Mouse (Mus musculus): ENCODE measurements around the gene Pop5. TPM values are rescaled to one million over a fixed set of nuclear protein-coding genes. Genes with fewer than 3 reads are reported as not detected.

The Pop5 gene
- polyA plus RNA-seq, 1 experiment from 2014 or later = 107 TPM

- Histone ChIP-seq H3K9me3 (ENCODE audit: control insufficient read depth, low read length) (no peaks in the 10 kb centered on the region), H3K36me3 (ENCODE audit: control insufficient read depth, insufficient read depth, low read length) (no peaks in the 10 kb centered on the region), H3K9ac (ENCODE audit: low read depth, low read length) (no peak overlapping the region), H3K27ac (ENCODE audit: low read depth, low read length) (no peak overlapping the region), H3K27me3 (replicated peaks; ENCODE audit: control insufficient read depth, insufficient read depth, low read length) (no peaks in the 10 kb centered on the region), H3K4me3 (ENCODE audit: low read length) (no peak overlapping the region), H3K4me1 (ENCODE audit: control insufficient read depth, insufficient read depth, low read depth, low read length) (peaks cover 6% of the 10 kb centered on the region), H3K4me2 (ENCODE audit: low read length) (peak overlapping the region; percentile 29; the same call in 1 of the 2 replicates)
- WGBS = 32% methylated on average over 16 of the region's 16 CpGs
- ATAC-seq = no peak
These were observed 4.0 kb upstream of the Pop5 start for GRCm38 (mm10) chr5:115231552-115232120.

GRCm38 (mm10) chr5:115232516-115232915, 3.1 kb upstream of the Pop5 start:
- no peak overlapping the region for H3K4me3 ChIP-seq (ENCODE audit: low read length)
- no peak overlapping the region for H3K27ac ChIP-seq (ENCODE audit: low read depth, low read length)
- no peak overlapping the region for H3K4me2 ChIP-seq (ENCODE audit: low read length)
- ATAC-seq = no peak
- peaks cover 8% of the 10 kb centered on the region for H3K4me1 ChIP-seq (ENCODE audit: control insufficient read depth, insufficient read depth, low read depth, low read length)
- no peaks in the 10 kb centered on the region for H3K9me3 ChIP-seq (ENCODE audit: control insufficient read depth, low read length)
- H3K36me3 ChIP-seq (ENCODE audit: control insufficient read depth, insufficient read depth, low read length) = no peaks in the 10 kb centered on the region
- WGBS = 78% methylated on average over 6 of the region's 6 CpGs
- H3K9ac ChIP-seq (ENCODE audit: low read depth, low read length) = no peak overlapping the region
- H3K27me3 ChIP-seq (replicated peaks; ENCODE audit: control insufficient read depth, insufficient read depth, low read length) = no peaks in the 10 kb centered on the region

- Histone ChIP-seq H3K4me2 (ENCODE audit: low read length) (no peak overlapping the region), H3K27ac (ENCODE audit: low read depth, low read length) (no peak overlapping the region), H3K9me3 (ENCODE audit: control insufficient read depth, low read length) (no peaks in the 10 kb centered on the region), H3K27me3 (replicated peaks; ENCODE audit: control insufficient read depth, insufficient read depth, low read length) (no peaks in the 10 kb centered on the region), H3K36me3 (ENCODE audit: control insufficient read depth, insufficient read depth, low read length) (no peaks in the 10 kb centered on the region), H3K9ac (ENCODE audit: low read depth, low read length) (no peak overlapping the region), H3K4me1 (ENCODE audit: control insufficient read depth, insufficient read depth, low read depth, low read length) (peaks cover 9% of the 10 kb centered on the region), H3K4me3 (ENCODE audit: low read length) (no peak overlapping the region)
- WGBS = 94% methylated on average over 14 of the region's 14 CpGs
- no peak for ATAC-seq
These were observed 2.4 kb upstream of the Pop5 start for GRCm38 (mm10) chr5:115233031-115233780.

GRCm38 (mm10) chr5:115234519-115234918, 1.1 kb upstream of the Pop5 start:
- 51% methylated on average over 6 of the region's 6 CpGs for WGBS
- no peak for ATAC-seq
- no peaks in the 10 kb centered on the region for H3K27me3 ChIP-seq (replicated peaks; ENCODE audit: control insufficient read depth, insufficient read depth, low read length)

GRCm38 (mm10) chr5:115235323-115235771, 289 bp upstream of the Pop5 start:
- peak; percentile 47 for ATAC-seq
- peak overlapping the region; percentile 81 for H3K4me2 ChIP-seq (ENCODE audit: low read length)
- no peaks in the 10 kb centered on the region for H3K9me3 ChIP-seq (ENCODE audit: control insufficient read depth, low read length)
- no peaks in the 10 kb centered on the region for H3K27me3 ChIP-seq (replicated peaks; ENCODE audit: control insufficient read depth, insufficient read depth, low read length)
- H3K27ac ChIP-seq (ENCODE audit: low read depth, low read length) = peak overlapping the region; percentile 73
- 1% methylated on average over 34 of the region's 45 CpGs for WGBS
- peak overlapping the region; percentile 56 for H3K4me3 ChIP-seq (ENCODE audit: low read length)
- H3K4me1 ChIP-seq (ENCODE audit: control insufficient read depth, insufficient read depth, low read depth, low read length) = peaks cover 19% of the 10 kb centered on the region
- peak overlapping the region; percentile 80 for H3K9ac ChIP-seq (ENCODE audit: low read depth, low read length)
- H3K36me3 ChIP-seq (ENCODE audit: control insufficient read depth, insufficient read depth, low read length) = peaks cover 4% of the 10 kb centered on the region

More at GRCm38 (mm10) chr5:115234519-115234918, 1.1 kb upstream of the Pop5 start:
- H3K4me3 ChIP-seq (ENCODE audit: low read length) = no peak overlapping the region
- no peak overlapping the region for H3K9ac ChIP-seq (ENCODE audit: low read depth, low read length)
- H3K36me3 ChIP-seq (ENCODE audit: control insufficient read depth, insufficient read depth, low read length) = no peaks in the 10 kb centered on the region
- no peak overlapping the region for H3K4me2 ChIP-seq (ENCODE audit: low read length)
- peaks cover 19% of the 10 kb centered on the region for H3K4me1 ChIP-seq (ENCODE audit: control insufficient read depth, insufficient read depth, low read depth, low read length)
- H3K9me3 ChIP-seq (ENCODE audit: control insufficient read depth, low read length) = no peaks in the 10 kb centered on the region
- H3K27ac ChIP-seq (ENCODE audit: low read depth, low read length) = no peak overlapping the region

- Histone ChIP-seq H3K4me3 (ENCODE audit: low read length) (peak overlapping the region; percentile 85), H3K27ac (ENCODE audit: low read depth, low read length) (peak overlapping the region; percentile 74), H3K36me3 (ENCODE audit: control insufficient read depth, insufficient read depth, low read length) (peaks cover 29% of the 10 kb centered on the region), H3K4me2 (ENCODE audit: low read length) (peak overlapping the region; percentile 87), H3K27me3 (replicated peaks; ENCODE audit: control insufficient read depth, insufficient read depth, low read length) (no peaks in the 10 kb centered on the region), H3K9ac (ENCODE audit: low read depth, low read length) (peak overlapping the region; percentile 83), H3K9me3 (ENCODE audit: control insufficient read depth, low read length) (no peaks in the 10 kb centered on the region), H3K4me1 (ENCODE audit: control insufficient read depth, insufficient read depth, low read depth, low read length) (peaks cover 17% of the 10 kb centered on the region)
- under 1% methylated on average over 84 of the region's 88 CpGs for WGBS
- ATAC-seq = peak; percentile 86
These were observed 2.4 kb downstream of the Pop5 start for GRCm38 (mm10) chr5:115237803-115238728.

GRCm38 (mm10) chr5:115238729-115239195, 3.1 kb downstream of the Pop5 start:
- H3K27ac ChIP-seq (ENCODE audit: low read depth, low read length) = no peak overlapping the region
- peaks cover 17% of the 10 kb centered on the region for H3K4me1 ChIP-seq (ENCODE audit: control insufficient read depth, insufficient read depth, low read depth, low read length)
- peak overlapping the region; percentile 83; the same call in 1 of the 2 replicates for H3K9ac ChIP-seq (ENCODE audit: low read depth, low read length)
- H3K4me3 ChIP-seq (ENCODE audit: low read length) = peak overlapping the region; percentile 85
- no peaks in the 10 kb centered on the region for H3K9me3 ChIP-seq (ENCODE audit: control insufficient read depth, low read length)
- 5% methylated on average over 11 of the region's 11 CpGs for WGBS
- H3K27me3 ChIP-seq (replicated peaks; ENCODE audit: control insufficient read depth, insufficient read depth, low read length) = no peaks in the 10 kb centered on the region
- H3K4me2 ChIP-seq (ENCODE audit: low read length) = peak overlapping the region; percentile 87
- ATAC-seq = no peak
- peaks cover 36% of the 10 kb centered on the region for H3K36me3 ChIP-seq (ENCODE audit: control insufficient read depth, insufficient read depth, low read length)

GRCm38 (mm10) chr5:115240191-115240590, 4.6 kb downstream of the Pop5 start:
- WGBS = 86% methylated on average over 11 of the region's 11 CpGs
- Histone ChIP-seq H3K36me3 (ENCODE audit: control insufficient read depth, insufficient read depth, low read length) (peaks cover 47% of the 10 kb centered on the region), H3K9ac (ENCODE audit: low read depth, low read length) (no peak overlapping the region)

More at GRCm38 (mm10) chr5:115240191-115240590, 4.6 kb downstream of the Pop5 start:
- Histone ChIP-seq H3K27ac (ENCODE audit: low read depth, low read length) (no peak overlapping the region), H3K4me2 (ENCODE audit: low read length) (no peak overlapping the region), H3K27me3 (replicated peaks; ENCODE audit: control insufficient read depth, insufficient read depth, low read length) (no peaks in the 10 kb centered on the region), H3K4me1 (ENCODE audit: control insufficient read depth, insufficient read depth, low read depth, low read length) (peaks cover 17% of the 10 kb centered on the region), H3K9me3 (ENCODE audit: control insufficient read depth, low read length) (no peaks in the 10 kb centered on the region), H3K4me3 (ENCODE audit: low read length) (no peak overlapping the region)
- no peak for ATAC-seq

Data from hindbrain, embryonic 16.5 days (tissue).